Mouse (Mus musculus) midbrain, embryonic 16.5 days (tissue): ENCODE data around the gene Slc8a2. TPM values are rescaled to one million over a fixed set of nuclear protein-coding genes. Genes with fewer than 3 reads are reported as not detected.

Source experiments
- ATAC-seq: fragments of 200-750 bp; cut with Nextera tagmentation; 2 replicates; pipeline ENCODE4 v1.8.0; 2017; ENCODE audit warnings: moderate TSS enrichment
- H3K27ac ChIP-seq: fragments of 300-500 bp; sonication (generic); 2 replicates; pipeline ENCODE4 v1.5.1; 2014; ENCODE audit warnings: mild to moderate bottlenecking, low read length, mixed read lengths
- H3K27me3 ChIP-seq: fragments of 300-500 bp; sonication (generic); 2 replicates; pipeline ENCODE4 v1.6.1; 2014; ENCODE audit warnings: low read depth, low read length, mixed read lengths; ENCODE audit not compliant: control insufficient read depth, insufficient read depth
- H3K36me3 ChIP-seq: fragments of 300-500 bp; sonication (generic); 2 replicates; pipeline ENCODE4 v1.6.1; 2014; ENCODE audit warnings: mild to moderate bottlenecking, low read length, moderate library complexity, mixed read lengths; ENCODE audit not compliant: control insufficient read depth, insufficient read depth
- H3K4me1 ChIP-seq: fragments of 300-500 bp; sonication (generic); 2 replicates; pipeline ENCODE4 v1.6.1; 2014; ENCODE audit warnings: mild to moderate bottlenecking, low read length, mixed read lengths; ENCODE audit not compliant: control insufficient read depth, insufficient read depth
- H3K4me2 ChIP-seq: fragments of 300-500 bp; sonication (generic); 2 replicates; pipeline ENCODE4 v1.6.1; 2014; ENCODE audit warnings: mild to moderate bottlenecking, low read length, mixed read lengths
- H3K4me3 ChIP-seq: fragments of 300-500 bp; sonication (generic); 2 replicates; pipeline ENCODE4 v1.5.1; 2014; ENCODE audit warnings: low read depth, mild to moderate bottlenecking, low read length, moderate library complexity, mixed read lengths
- H3K9ac ChIP-seq: fragments of 300-500 bp; sonication (generic); 2 replicates; pipeline ENCODE4 v1.6.1; 2014; ENCODE audit warnings: low read depth, low read length, mixed read lengths
- H3K9me3 ChIP-seq: fragments of 300-500 bp; sonication (generic); replicated peaks from 2 replicates; pipeline ENCODE4 v1.6.1; 2014; ENCODE audit warnings: mild to moderate bottlenecking, low read length, mixed read lengths; ENCODE audit not compliant: control insufficient read depth, poor library complexity, severe bottlenecking
- WGBS: fragments of 180-500 bp; shearing (Covaris S2); extraction: QIAGEN DNeasy Blood & Tissue Kit; methylation state at CpG from one replicate; pipeline ENCODE4 v1.1.7; 2014; 5-methylcytosine and 5-hydroxymethylcytosine counted together
- polyA plus RNA-seq: library from polyadenylated mRNA; unstranded; fragments of >200 nt; fragmentation: Nextera tagmentation; extraction: Ambion mirVana; gene quantifications from 2 replicates; pipeline ENCODE4 v1.2.1, GENCODE M21; 2015

Slc8a2 gene
- polyA plus RNA-seq, 1 experiment from 2014 or later, result 0.73 TPM

DNA sequence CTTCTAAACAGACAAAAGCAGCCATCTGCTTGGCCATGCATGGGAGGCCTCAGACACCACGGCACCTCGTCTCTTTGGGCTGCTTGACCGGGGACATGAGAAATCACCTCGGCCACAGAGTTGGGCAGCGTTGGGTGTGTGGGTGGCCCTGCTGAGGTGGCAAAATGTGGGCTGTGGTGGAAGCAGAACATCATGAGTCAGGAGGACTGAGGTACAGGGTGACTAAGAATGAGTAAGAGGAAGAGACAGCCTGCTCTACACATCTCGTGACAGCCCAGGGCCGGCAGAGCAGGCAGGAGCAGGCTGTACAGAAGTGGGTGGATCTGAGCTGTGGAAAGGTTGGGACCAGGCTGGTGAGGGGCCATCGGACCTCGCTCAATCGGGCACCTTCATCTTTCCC lies 77.9 kb downstream of the Slc8a2 start:
- Histone ChIP-seq H3K27ac (no peak overlapping the region), H3K4me1 (no peaks in the 10 kb centered on the region), H3K9me3 (no peaks in the 10 kb centered on the region), H3K9ac (no peak overlapping the region), H3K36me3 (peaks cover 37% of the 10 kb centered on the region), H3K4me2 (no peak overlapping the region), H3K4me3 (no peak overlapping the region), H3K27me3 (no peaks in the 10 kb centered on the region)
- WGBS, result 90% methylated on average over 10 of the region's 10 CpGs
- no peak for ATAC-seq

DNA sequence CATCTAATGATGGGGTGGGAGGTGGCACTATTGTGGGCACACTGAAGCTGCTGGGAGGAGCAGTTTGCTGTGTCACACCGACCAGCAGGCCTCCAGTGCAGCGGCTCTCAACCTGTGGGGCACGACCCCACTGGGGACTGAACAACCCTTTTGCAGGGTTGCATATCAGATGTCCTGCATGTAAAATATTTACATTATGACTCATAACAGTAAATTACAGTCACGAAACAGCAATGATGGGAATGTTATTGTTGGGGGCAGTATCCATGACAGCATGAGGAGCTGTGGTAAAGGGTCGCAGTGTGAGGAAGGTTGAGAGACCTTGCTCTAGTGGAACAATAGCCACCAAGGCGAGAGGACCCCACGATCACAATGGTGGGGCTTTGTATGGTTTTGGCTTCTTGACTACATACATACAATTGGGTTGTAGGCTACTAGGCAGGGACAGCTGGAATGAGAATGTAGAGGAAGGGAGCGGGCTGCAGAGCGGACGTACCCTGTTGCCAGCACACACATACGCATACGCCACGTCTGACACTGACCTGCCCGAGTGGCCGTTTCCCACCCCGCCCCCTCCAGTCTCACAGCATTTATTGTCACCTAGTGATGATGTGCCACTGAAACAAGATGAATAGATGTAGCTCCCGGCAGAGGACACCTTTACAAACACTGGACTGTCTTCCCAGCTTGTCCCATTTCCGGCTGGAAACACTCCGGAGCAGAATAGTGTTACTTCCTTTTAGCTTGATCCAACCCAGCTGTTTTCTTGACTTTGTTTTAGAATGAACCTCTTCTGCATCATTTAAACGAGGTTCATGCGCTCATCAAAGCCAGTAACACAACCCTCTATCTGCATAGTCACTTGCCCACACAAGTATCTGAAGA lies 79.4 kb downstream of the Slc8a2 start:
- Histone ChIP-seq H3K4me3 (no peak overlapping the region), H3K9ac (no peak overlapping the region), H3K27me3 (no peaks in the 10 kb centered on the region), H3K27ac (no peak overlapping the region), H3K9me3 (no peaks in the 10 kb centered on the region), H3K4me1 (no peaks in the 10 kb centered on the region), H3K36me3 (peaks cover 34% of the 10 kb centered on the region), H3K4me2 (no peak overlapping the region)
- WGBS, result 95% methylated on average over 21 of the region's 21 CpGs
- ATAC-seq, result no peak

Other genes starting within 250 kb of the Slc8a2 start
- gene Crx, start 249.9 kb upstream of the Slc8a2 start, polyA plus RNA-seq, result 0.24 and 0.27 TPM in 2 replicates
- gene Crxos, start 247.2 kb upstream of the Slc8a2 start, polyA plus RNA-seq, result not detected in 2 replicates
- 1,578 and 1,695 TPM in 2 replicates for gene Selenow, start 207.4 kb upstream of the Slc8a2 start, polyA plus RNA-seq
- gene Nop53, start 183.8 kb upstream of the Slc8a2 start, polyA plus RNA-seq, result 108 and 110 TPM in 2 replicates
- 4.6 and 4.9 TPM in 2 replicates for gene Ehd2, start 162.3 kb upstream of the Slc8a2 start, polyA plus RNA-seq
- 5.9 and 7.7 TPM in 2 replicates for gene Bicra, start 81.9 kb upstream of the Slc8a2 start, polyA plus RNA-seq
- gene Zfp541, start 68.0 kb upstream of the Slc8a2 start, polyA plus RNA-seq, result 0.14 and 0.15 TPM in 2 replicates
- gene Napa, start 31.4 kb upstream of the Slc8a2 start, polyA plus RNA-seq, result 218 and 245 TPM in 2 replicates
- 50.6 and 53.6 TPM in 2 replicates for gene Kptn, start 9.9 kb upstream of the Slc8a2 start, polyA plus RNA-seq
- 143 and 147 TPM in 2 replicates for gene Meis3, start 45.3 kb downstream of the Slc8a2 start, polyA plus RNA-seq
- 13.6 and 14.3 TPM in 2 replicates for gene Dhx34, start 92.2 kb downstream of the Slc8a2 start, polyA plus RNA-seq
- gene C5ar2, start 114.3 kb downstream of the Slc8a2 start, polyA plus RNA-seq, result 0.06 and 0.14 TPM in 2 replicates
- gene C5ar1, start 129.7 kb downstream of the Slc8a2 start, polyA plus RNA-seq, result 1.2 and 1.5 TPM in 2 replicates
- 44.5 and 49.3 TPM in 2 replicates for gene Inafm1, start 143.8 kb downstream of the Slc8a2 start, polyA plus RNA-seq
- gene Ccdc9, start 157.0 kb downstream of the Slc8a2 start, polyA plus RNA-seq, result 22.1 and 25.4 TPM in 2 replicates
- 30.0 and 31.3 TPM in 2 replicates for gene Bbc3, start 178.6 kb downstream of the Slc8a2 start, polyA plus RNA-seq